Mouse (Mus musculus) thymus, postnatal 14 days (tissue): Measurements from ENCODE around the gene Cdh7.
"Not testable (repeated sequence)": the region's sequence is repeated elsewhere in the genome, so short reads cannot be mapped to it uniquely, and the experiment has no call there.

Source experiments
- DNase-seq: peaks from one replicate; pipeline ENCODE4 v3.0.0; 2021

The Cdh7 gene

DNA sequence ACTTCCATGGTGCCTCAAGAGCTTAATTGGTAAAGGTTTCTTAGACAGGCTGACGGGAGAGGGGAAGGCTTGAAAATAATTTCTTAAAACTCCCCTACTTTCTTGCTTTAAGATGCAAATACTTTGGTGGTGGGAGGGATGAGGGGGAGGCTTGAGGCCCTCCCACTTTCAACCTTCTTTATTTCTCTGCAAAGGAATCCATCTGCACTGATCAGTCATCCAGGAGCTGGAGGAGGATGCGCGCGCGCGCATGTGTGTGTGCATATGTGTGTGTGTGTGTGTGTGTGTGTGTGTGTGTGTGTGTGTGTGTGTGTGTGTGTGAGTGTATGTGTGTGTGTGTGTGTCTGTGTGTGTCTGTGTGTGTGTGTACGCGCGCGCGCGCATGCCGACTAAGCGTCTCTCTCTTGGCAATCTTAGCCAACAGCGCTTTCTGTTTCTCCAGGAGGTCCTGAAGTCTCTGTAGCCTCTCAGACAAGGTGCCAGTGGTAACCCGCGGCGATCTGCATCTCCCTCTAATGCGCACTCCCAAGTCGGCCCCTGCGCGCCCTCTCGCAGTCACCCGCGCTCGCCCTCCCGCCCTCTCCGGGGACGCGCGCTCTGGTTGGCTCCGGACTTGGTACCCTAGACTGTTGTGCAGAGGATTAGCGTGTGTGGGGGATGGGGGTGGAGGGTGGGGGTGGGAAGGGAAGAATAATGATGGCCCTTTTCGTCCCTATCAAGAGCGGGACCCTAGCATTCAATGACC, at the start of gene Cdh7:
Cdh7 (plus strand) TSS at position 368 of the 745 bp plus-strand sequence.
- no peak for DNase-seq

DNA sequence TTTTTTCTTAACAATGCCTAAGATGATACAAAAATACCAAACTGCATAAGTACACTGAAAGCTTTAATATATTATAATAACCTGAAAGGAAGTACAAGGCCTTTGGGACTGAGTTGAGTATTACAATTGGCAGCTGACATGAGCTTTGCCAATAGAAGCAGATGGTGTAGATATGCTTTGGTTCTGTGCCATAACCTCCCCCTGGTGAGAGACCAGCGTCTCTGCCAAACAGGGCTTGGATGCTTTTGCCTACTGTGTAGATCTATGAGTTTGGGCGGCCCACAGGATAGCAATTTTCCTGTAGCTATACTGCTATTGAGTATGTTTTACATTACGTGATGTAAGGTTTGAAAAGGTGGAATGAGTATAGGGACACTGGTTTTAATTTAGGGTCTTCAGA, 49.6 kb upstream of the Cdh7 start:
- DNase-seq = no peak

DNA sequence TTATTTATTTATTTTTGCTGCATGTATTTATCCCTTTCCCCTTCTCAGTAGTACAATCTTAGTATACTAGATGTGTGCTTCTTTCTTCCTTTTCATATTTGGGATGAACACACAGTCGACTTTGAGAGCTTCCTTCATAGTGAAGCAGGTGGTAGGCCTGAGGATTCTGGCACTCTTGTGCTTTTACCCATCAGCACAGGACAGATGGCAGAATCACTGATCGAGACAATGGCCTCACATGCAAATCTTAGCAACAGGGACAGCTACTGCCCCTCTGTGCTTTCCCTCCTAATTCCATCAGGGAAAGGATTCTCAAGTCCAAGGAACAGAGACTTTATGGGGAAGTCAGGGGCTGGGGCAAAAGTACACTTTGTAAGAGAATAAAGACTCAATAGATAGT, 33.7 kb upstream of the Cdh7 start:
- no peak for DNase-seq

- no peak for DNase-seq
Observed at GRCm38 (mm10) chr1:109971721-109972425, 10.4 kb upstream of the Cdh7 start.

- DNase-seq = no peak
Observed at GRCm38 (mm10) chr1:109972426-109973015, 9.7 kb upstream of the Cdh7 start.

- no peak for DNase-seq
Observed at GRCm38 (mm10) chr1:109982809-109983536, 742 bp downstream of the Cdh7 start.

GRCm38 (mm10) chr1:109983537-109983912, 1.3 kb downstream of the Cdh7 start:
- DNase-seq = no peak

- DNase-seq = no peak
Observed at GRCm38 (mm10) chr1:109984776-109985175, 2.5 kb downstream of the Cdh7 start.

DNA sequence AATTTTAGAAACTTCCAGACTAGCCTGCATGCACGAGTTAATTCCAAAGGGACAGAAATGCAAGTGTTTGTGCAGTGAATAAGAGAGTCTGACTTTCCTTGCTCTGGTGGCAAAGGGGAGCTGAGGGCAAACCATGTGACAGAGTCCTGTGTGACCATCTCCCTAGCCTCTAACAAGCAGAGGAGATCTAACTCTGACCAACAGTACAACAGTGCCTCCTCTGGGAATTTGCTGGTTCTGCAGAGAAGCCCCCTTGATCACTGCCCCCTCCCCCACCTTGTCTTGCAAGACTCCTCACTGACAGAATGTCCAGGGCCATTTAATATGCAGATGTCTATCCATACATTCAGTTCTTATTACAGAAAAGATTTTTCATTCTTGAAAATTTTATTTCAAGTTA, 3.2 kb downstream of the Cdh7 start:
- DNase-seq = no peak

- DNase-seq = no peak
Observed at GRCm38 (mm10) chr1:109989541-109989940, 7.3 kb downstream of the Cdh7 start.

DNA sequence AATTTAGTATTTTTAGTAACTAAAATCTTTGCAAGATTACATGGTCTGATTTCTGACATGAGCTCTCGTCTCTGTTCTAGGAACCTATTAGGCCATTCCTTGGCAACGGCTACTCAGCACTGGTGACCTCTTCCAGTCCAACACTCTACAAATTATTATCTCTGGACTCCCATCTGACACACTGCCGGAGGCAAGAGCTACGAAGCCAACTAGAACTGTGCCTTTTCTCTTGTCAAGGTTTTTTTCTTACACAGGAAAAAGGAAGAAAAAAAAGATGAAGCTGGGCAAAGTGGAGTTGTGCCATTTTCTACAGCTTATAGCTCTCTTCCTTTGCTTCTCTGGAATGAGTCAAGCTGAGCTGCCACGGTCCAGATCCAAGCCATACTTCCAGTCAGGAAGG, 11.7 kb downstream of the Cdh7 start:
- DNase-seq = no peak

DNA sequence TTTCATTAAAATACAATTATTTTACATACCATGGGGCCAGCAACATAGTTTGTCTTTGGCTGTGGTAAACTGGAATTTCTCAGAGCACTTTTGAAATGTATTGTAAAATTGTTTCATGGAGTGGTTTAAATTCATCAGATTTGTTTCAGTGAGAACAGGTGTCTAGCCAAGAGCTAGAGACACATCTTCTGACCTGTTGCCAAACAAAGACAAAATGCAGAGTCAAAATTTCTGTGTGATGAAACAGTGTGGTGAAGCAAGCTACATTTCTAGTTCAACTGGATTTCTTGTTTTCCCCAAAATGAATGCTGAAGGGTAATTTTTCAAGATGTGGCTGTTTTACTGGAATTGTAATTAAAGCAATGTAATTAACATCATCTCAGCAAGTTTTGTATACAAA, 22.2 kb downstream of the Cdh7 start:
- DNase-seq = no peak

DNA sequence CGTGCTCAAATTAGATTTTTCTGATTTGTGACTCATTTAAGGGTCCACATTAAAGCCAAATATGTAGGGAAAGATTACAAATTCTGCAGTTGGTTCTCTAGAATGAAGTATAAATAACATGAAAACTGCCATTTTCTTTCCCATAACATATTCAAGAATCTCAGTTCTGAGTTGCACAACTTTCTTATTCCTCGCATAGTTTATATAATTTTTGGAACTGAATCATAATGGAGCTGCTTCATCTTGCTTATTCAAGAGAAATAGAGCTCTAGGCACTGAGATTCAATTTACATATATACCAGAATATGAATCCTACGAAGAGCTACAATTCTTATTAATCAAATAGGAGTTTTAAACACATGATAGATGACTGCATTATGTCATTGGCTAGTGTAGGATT, 22.8 kb downstream of the Cdh7 start:
- DNase-seq = no peak

- no peak for DNase-seq
Observed at GRCm38 (mm10) chr1:110012153-110012552, 29.9 kb downstream of the Cdh7 start.

- DNase-seq = no peak
Observed at GRCm38 (mm10) chr1:110056317-110056716, 74.1 kb downstream of the Cdh7 start.

GRCm38 (mm10) chr1:110067405-110067804, 85.2 kb downstream of the Cdh7 start:
- no peak for DNase-seq

DNA sequence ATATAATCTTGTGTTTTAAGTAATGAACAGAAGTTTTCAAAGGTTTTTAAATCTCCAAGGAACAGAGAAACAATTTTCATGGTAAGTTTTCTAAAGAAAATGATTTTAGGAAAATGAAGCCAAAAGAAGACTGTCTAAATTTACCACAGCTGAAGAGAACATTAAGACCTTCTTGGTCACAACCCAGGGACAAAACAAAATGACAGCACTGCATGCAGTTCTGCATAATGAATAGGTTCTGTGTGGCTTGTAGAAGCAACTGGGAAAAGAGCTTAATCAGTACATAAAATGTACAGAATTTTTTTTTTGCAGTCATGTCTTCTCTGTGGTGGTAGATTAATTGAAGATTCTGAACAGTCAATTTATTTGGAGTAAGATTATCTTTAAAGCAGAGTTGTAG, 96.2 kb downstream of the Cdh7 start:
- DNase-seq = no peak

- no peak for DNase-seq
Observed at GRCm38 (mm10) chr1:110118071-110118470, 135.8 kb downstream of the Cdh7 start.

- DNase-seq = no peak
Observed at GRCm38 (mm10) chr1:110118862-110119261, 136.6 kb downstream of the Cdh7 start.

- not testable (repeated sequence) for DNase-seq
Observed at GRCm38 (mm10) chr1:110171459-110171858, 189.2 kb downstream of the Cdh7 start.
